Mouse (Mus musculus) thymus, postnatal 14 days (tissue): Measurements from ENCODE around the gene Ciapin1.

Source experiments
- DNase-seq: peaks from one replicate; pipeline ENCODE4 v3.0.0; 2021

The Ciapin1 gene

GRCm38 (mm10) chr8:94837662-94838574 lies at the start of gene Ciapin1, which contains the start of gene Coq9:
Ciapin1 (minus strand) TSS chr8:94838358.
Coq9 (plus strand) TSS chr8:94838321.
- peak; percentile 97 for DNase-seq

GRCm38 (mm10) chr8:94880742-94881141 lies 42.6 kb upstream of the Ciapin1 start:
- no peak for DNase-seq

DNA sequence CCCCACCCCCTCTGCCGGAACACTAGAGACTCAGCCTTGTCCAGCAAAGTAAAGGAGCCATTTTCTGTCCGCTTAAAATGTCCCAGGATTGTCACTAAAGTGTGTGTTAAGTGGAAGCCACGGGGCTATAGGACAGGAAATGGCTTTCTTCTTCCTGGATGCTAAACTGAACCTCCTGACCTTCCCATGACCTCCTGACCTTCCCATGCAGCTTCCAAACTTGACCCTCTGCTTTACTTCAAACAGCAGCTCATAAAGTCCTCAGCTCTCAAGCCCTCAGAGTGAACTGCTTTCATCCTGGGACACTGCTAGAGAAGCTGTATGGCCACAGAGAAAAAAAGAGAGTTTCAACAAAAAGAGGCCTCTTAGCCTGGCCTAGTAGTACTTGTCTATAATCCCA lies 38.7 kb upstream of the Ciapin1 start:
- no peak for DNase-seq

DNA sequence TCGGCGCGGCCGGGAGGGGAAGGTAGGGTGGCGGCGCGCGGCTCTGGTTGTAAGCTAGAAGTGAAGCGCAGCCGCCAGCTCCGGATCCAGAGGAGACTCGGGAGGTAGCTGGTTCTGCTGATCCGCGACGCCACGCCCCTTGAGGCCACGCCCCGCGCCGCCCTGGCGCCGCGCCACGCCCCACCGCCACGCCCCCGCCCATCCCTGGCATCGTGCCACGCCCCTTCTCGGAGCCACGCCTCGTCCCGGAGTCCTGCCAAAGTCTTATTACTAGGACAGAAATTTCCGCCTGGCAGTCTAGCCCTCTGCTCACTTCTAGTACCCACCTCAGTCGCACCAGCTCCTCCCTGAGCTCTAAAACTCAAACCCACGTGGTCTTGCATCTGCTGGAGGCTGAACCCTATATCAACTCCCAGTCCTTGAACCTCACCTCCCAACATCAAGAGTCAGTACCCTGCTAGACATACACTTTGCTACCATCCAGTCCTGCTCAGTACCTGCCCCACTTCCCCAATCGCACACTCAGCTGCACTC lies 38.1 kb upstream of the Ciapin1 start, which contains the start of gene Dok4:
Gene Dok4, minus strand, starts transcription at position 134 of the 534 bp plus-strand sequence.
- DNase-seq: peak; percentile 91

DNA sequence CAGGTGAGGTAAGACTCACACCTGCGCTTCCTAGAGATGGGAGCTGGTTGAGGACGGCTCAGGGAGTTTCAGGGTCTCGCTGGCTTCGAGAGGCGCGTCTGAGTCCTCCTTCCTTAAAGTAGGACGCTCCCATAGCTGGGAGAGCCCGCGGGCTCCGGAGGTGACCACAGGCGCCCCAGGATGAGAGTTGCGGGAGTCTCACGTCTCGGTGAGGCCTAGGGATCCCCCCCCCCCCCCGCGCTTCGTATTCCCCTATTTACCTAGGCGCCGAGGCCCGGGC lies 37.7 kb upstream of the Ciapin1 start:
- no peak for DNase-seq

DNA sequence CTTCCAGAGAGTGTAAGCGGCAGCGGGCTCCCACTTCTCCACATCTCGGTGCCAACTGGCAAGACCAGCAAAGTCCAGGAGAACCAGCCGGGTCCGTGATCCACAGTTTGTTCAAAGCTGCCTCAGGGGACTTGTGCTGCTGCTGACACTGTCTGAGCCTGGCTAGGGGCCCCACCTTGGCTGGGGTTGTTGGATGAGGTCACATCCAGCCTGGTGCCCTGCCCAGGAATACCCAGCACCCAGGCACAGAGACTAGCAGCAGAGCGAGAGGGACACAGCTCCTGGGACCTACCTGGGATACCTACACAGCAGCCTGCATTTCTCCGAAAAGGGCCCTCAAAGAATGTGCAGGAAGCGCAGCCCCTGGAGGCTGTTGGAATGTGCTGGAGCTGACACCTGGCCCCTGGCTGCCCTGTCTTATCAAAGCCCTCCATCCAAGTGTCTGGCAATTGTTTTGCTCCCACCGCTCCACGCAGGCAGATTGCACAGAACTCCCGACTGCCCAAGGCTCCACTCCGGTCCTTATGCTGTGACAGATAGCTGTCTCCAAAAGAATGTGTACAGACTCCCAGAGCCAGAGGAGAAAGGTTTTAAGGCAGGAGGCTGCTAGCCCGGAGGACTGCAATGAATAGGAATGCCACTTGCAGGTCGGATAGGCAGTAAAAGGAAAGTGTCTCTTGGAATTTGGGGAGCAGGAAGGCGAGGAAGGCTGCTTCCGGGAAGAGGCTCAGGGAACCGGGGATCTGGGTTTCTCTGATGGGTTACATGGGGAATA lies 37.1 kb upstream of the Ciapin1 start:
- DNase-seq: no peak

DNA sequence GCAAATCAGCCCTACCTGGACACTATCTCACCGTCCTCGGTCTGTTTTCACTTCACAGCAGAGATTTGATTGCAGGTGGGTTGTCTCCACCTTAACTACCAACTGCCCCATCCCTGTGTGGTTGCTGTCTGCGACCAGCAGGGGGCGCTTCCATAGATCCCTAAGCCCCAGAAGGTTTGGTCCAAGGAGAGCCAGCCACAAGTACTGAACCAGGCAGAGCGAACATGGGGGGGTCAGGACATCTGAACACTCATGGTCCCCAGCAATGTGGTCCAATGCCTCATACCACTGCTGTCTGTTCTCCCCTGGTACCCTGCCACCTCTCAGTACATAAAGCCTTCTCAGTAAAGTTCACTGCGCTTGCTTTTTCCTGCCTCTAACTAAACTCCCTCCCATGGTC lies 36.2 kb upstream of the Ciapin1 start:
- DNase-seq: peak; percentile 72

GRCm38 (mm10) chr8:94872576-94872975 lies 34.4 kb upstream of the Ciapin1 start:
- no peak for DNase-seq

- no peak for DNase-seq
Observed at GRCm38 (mm10) chr8:94872156-94872555, 34.0 kb upstream of the Ciapin1 start.

DNA sequence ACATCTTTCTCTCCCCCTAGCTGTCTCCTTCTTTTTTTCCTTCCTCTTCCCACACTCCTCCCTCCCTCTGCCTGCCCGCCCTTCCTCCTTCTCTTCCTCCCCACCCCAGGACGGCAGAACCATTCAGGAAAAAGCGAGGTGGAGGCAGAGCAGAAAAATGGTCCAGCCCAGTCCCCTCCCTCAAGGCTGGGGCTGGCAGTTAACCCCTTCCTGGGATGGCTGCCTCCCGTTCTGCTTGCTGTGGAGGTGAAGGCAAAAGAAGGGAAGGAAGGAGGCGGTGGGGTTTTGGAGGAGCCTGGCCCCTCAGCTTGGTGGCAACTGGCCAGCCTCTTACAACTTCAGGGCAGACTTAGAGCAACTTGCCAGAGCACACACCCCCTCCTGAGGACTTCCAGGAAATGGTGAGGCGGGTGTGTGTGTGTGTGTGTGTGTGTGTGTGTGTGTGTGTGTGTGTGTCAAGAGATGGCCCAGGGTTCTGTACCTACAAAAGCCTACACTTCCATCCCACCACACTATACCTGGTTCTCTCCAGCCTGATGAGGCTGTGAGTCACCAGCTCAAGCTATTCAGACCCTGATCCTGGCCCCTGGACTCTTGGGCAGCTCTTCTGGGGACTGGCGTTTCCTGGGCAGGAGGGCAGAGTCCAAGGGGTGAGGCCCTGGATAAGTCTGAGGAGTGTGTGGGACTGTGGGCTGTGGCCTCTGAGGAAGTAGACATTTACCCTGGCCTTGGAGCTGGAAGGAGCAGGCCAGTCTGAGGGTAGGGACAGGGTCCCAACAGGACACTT lies 33.1 kb upstream of the Ciapin1 start:
- peak; percentile 26 for DNase-seq

DNA sequence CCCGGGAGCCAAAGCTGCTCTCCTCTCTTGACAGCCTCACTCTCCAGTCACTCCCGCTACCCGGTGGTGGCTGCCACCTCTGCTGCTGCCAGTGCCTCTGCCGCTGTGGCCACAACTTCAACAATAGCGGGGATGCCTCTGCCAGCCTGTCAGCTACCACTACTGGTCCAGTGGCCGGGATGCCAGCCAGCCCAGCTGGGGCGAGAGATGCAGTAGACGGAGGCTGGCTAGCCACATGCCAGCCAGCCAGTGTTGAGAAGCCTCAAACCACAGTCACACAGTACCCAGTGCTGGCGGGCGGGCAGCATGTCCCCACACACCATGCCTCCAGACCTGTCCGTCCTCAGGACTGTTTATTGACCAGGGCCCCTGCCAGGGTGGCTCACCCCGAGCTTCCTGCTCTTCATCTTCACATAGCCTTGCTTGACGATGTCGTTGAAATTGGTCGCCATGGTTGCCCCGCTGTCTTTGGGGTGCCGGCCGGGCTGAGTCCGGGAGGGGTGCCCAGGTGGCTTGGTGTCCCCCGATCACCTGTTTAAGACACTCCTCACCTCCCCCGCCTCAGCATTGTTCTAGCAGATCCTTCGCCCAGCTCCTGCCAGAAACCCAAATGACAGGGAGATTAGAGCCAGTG lies 32.4 kb upstream of the Ciapin1 start:
- no peak for DNase-seq

DNA sequence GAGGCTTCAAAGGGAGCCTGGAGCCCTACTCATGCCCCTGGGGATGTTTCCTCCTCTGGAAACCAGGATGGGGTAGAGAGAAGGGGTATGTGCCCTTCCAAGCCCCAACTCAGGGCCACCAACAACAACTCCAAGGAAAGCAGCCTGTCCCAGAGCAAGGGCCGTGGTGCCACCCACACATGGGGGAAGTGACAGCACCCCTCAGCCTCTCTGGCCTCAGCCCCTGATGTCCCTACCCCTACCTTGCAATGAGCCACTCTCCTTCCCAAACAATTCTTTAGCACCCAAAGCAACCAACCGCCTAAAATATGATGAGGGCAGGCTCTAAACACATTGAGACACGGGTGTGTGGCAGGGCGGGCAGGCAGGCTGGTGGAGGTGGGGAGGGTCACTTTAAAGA lies 31.8 kb upstream of the Ciapin1 start:
- no peak for DNase-seq

DNA sequence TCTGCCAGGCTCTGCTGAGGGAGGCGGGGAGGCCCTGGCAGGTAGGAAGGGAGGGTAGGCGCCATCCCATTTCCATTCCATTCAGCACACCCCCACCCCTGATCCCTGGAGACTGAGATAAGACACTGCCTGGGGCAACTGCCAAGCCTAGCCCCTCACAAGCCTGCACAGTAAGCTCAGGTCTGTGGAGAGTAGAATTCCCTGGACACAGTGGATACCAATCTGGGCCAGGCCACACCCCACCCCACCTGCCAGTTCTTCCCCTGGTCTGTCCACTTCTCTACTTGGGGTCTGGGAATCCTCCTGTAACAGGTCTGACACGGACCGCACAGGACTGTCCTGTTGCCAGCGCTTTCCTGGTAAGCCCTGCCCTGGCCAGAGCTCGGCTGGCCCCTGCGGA lies 31.0 kb upstream of the Ciapin1 start:
- no peak for DNase-seq

GRCm38 (mm10) chr8:94866921-94867320 lies 28.8 kb upstream of the Ciapin1 start:
- no peak for DNase-seq

DNA sequence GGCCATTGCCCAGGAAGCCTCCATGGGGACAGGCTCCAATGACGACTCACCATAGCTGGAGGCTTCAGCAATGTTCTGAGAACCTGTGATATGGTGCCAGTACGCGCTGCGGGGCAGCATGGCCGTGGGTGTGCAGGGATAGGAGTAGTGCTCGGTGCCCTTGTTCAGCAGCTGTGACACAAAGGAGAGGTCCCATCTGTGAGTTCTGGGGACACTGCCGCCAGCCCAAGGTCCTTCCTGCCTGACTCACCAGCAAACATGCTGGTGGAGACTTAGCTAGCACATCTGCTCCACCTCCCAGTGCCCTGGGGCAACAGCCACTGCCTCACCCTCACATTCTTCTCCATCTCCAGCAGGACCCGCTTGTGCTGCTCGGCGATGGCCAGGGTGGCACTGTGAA lies 27.1 kb upstream of the Ciapin1 start:
- no peak for DNase-seq

DNA sequence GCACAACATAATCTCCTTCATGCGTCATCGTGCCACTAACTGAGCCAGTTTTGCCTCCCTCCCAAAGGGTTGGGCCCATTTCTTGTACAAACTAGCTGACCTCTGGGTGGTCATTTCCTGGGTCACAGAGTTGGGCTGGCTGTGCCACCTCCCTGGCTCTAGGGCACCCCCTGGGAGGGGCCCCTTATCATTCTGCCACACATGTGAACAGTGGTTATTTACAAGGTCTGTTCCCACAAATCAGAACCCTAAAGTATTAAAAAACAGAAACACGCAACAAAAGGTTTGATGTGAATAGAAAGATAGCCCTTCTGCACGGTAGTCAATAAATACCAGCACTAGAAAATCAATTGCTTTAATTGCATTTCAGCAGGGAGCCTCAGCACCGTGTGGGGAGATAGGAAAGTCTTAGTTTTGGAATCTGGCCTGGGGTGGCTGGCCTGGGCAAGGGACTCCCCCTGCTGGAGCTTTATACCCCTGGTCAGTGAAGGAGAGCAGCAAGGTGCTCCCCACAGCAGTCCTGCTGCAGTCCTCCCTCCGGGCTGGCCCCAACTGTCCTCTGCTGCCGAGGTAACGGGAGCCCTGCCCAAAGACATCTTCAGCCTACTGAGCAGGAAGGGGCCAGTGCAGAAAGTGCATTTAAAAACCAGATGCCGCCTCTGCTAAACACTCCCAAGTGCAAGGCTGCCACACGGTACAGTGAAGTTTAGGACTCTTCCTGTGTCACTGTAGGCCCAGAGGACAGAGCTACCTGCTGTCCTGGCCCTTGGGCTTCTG lies 25.9 kb upstream of the Ciapin1 start:
- DNase-seq: no peak

GRCm38 (mm10) chr8:94862487-94863220 lies 24.5 kb upstream of the Ciapin1 start:
- no peak for DNase-seq

- peak; percentile 73 for DNase-seq
Observed at GRCm38 (mm10) chr8:94861352-94861910, 23.3 kb upstream of the Ciapin1 start.

DNA sequence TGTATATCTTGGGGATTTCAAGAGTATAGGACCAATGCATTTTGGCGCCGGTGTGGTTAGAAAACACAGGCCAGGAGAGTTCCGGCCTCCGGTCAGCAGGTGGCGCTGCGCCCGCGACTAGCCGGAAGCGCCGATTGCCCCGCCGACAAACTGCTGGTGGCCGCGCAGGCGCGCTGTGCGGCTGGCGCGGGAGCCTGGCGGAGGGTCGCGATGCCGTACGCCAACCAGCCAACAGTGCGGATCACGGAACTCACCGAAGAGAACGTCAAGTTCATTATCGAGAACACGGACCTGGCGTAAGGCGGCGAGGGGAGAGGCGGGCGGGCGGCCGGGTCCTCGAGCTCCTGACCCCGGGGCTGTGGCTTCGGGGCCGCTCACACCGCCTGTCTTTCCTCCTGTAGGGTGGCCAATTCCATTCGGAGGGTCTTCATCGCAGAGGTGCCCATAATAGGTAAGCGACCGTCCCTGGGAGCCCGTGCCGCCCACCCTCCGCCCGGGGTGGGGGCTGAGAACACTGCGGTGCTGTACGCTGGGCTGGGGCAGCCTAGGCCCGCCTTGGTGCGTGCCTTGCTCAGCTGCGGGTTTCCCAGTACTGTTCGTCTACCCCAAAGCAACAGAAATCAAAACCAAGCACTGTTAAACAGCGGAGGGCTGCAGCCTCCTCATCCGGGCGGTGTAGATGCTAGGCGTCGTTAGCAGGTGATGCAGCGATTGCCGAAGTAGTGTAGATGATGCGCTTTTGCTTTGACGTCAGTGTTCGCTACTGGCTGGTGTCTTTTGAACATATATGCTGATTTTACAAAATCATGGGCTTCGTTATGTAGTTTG lies 19.4 kb upstream of the Ciapin1 start, which contains the start of gene Polr2c:
Gene Polr2c, plus strand, starts transcription at position 105 of the 828 bp plus-strand sequence.
- DNase-seq: peak; percentile 93

GRCm38 (mm10) chr8:94857011-94857345 lies 18.8 kb upstream of the Ciapin1 start:
- no peak for DNase-seq
